Mouse (Mus musculus) stomach, embryonic 15.5 days (tissue): ENCODE data around the gene Olfr222. TPM values are rescaled to one million over a fixed set of nuclear protein-coding genes. Genes with fewer than 3 reads are reported as not detected.

ENCODE experiments used
- ATAC-seq: fragments of 200-750 bp; cut with Nextera tagmentation; 2 replicates; pipeline ENCODE4 v1.8.0; 2017; ENCODE audit warnings: low read depth, moderate number of reproducible peaks, moderate TSS enrichment; ENCODE audit not compliant: insufficient read depth, low FRiP score
- H3K27ac ChIP-seq: fragments of 300-500 bp; sonication (generic); 2 replicates; pipeline ENCODE4 v1.5.1; 2015; ENCODE audit warnings: mild to moderate bottlenecking, inconsistent platforms
- H3K27me3 ChIP-seq: fragments of 300-500 bp; sonication (generic); replicated peaks from 2 replicates; pipeline ENCODE4 v1.6.1; 2015; ENCODE audit warnings: inconsistent platforms
- H3K36me3 ChIP-seq: fragments of 300-500 bp; sonication (generic); 2 replicates; pipeline ENCODE4 v1.6.1; 2015; ENCODE audit warnings: inconsistent platforms
- H3K4me1 ChIP-seq: fragments of 300-500 bp; sonication (generic); 2 replicates; pipeline ENCODE4 v1.6.1; 2015; ENCODE audit warnings: inconsistent platforms
- H3K4me2 ChIP-seq: fragments of 300-500 bp; sonication (generic); 2 replicates; pipeline ENCODE4 v1.6.1; 2015; ENCODE audit warnings: mild to moderate bottlenecking, inconsistent platforms
- H3K4me3 ChIP-seq: fragments of 300-500 bp; sonication (generic); replicated peaks from 2 replicates; pipeline ENCODE4 v1.5.1; 2015; ENCODE audit warnings: inconsistent platforms
- H3K9ac ChIP-seq: fragments of 300-500 bp; sonication (generic); 2 replicates; pipeline ENCODE4 v1.6.1; 2015; ENCODE audit warnings: inconsistent platforms
- H3K9me3 ChIP-seq: fragments of 300-500 bp; sonication (generic); 2 replicates; pipeline ENCODE4 v1.6.1; 2016; ENCODE audit warnings: inconsistent platforms
- WGBS: fragments of 180-500 bp; shearing (Covaris S2); methylation state at CpG from one replicate; pipeline ENCODE4 v1.1.7; 2015; 5-methylcytosine and 5-hydroxymethylcytosine counted together
- polyA plus RNA-seq: library from polyadenylated mRNA; unstranded; fragments of >200 nt; fragmentation: Nextera tagmentation; extraction: Ambion mirVana; gene quantifications from 2 replicates; pipeline ENCODE4 v1.2.1, GENCODE M21; 2015

The Olfr222 gene
- polyA plus RNA-seq, 1 experiment from 2014 or later, result not detected

GRCm38 (mm10) chr11:59538387-59538786 lies 37.6 kb downstream of the Olfr222 start:
- no peak overlapping the region for H3K9ac ChIP-seq
- H3K27me3 ChIP-seq, result no peaks in the 10 kb centered on the region
- H3K4me3 ChIP-seq, result no peak overlapping the region
- H3K9me3 ChIP-seq, result no peaks in the 10 kb centered on the region
- H3K4me2 ChIP-seq, result peak overlapping the region; percentile 15
- WGBS, result 19% methylated on average over 11 of the region's 11 CpGs
- H3K27ac ChIP-seq, result 0 out of 2 replicates have a peak overlapping the region, but pooled peaks have one; percentile 17
- H3K4me1 ChIP-seq, result no peaks in the 10 kb centered on the region
- H3K36me3 ChIP-seq, result no peaks in the 10 kb centered on the region
- ATAC-seq, result no peak

GRCm38 (mm10) chr11:59537218-59538130 lies 38.6 kb downstream of the Olfr222 start:
- Histone ChIP-seq H3K4me3 (no peak overlapping the region), H3K27ac (0 out of 2 replicates have a peak overlapping the region, but pooled peaks have one; percentile 23), H3K9ac (no peak overlapping the region), H3K4me1 (no peaks in the 10 kb centered on the region), H3K4me2 (0 out of 2 replicates have a peak overlapping the region, but pooled peaks have one; percentile 15), H3K27me3 (no peaks in the 10 kb centered on the region), H3K9me3 (no peaks in the 10 kb centered on the region), H3K36me3 (no peaks in the 10 kb centered on the region)
- no peak; the same call in 1 of the 2 replicates for ATAC-seq
- 52% methylated on average over 16 of the region's 16 CpGs for WGBS

- Histone ChIP-seq H3K36me3 (no peaks in the 10 kb centered on the region), H3K9me3 (no peaks in the 10 kb centered on the region), H3K27me3 (no peaks in the 10 kb centered on the region), H3K4me3 (no peak overlapping the region), H3K4me2 (no peak overlapping the region), H3K27ac (no peak overlapping the region), H3K4me1 (no peaks in the 10 kb centered on the region), H3K9ac (no peak overlapping the region)
- 69% methylated on average over 5 of the region's 5 CpGs for WGBS
- no peak for ATAC-seq
These were observed 44.5 kb downstream of the Olfr222 start for GRCm38 (mm10) chr11:59531562-59531961.

GRCm38 (mm10) chr11:59530870-59531535 lies 45.0 kb downstream of the Olfr222 start:
- no peaks in the 10 kb centered on the region for H3K4me1 ChIP-seq
- no peak overlapping the region for H3K4me3 ChIP-seq
- WGBS, result 53% methylated on average over 6 of the region's 6 CpGs
- no peaks in the 10 kb centered on the region for H3K36me3 ChIP-seq
- no peak overlapping the region for H3K4me2 ChIP-seq
- H3K9ac ChIP-seq, result no peak overlapping the region
- no peak for ATAC-seq
- H3K9me3 ChIP-seq, result no peaks in the 10 kb centered on the region
- no peaks in the 10 kb centered on the region for H3K27me3 ChIP-seq
- no peak overlapping the region for H3K27ac ChIP-seq

- Histone ChIP-seq H3K27ac (no peak overlapping the region), H3K9me3 (no peaks in the 10 kb centered on the region), H3K36me3 (no peaks in the 10 kb centered on the region), H3K4me2 (no peak overlapping the region), H3K4me3 (no peak overlapping the region), H3K9ac (no peak overlapping the region), H3K4me1 (no peaks in the 10 kb centered on the region), H3K27me3 (no peaks in the 10 kb centered on the region)
- WGBS, result 74% methylated on average over 5 of the region's 5 CpGs
- no peak for ATAC-seq
These were observed 45.8 kb downstream of the Olfr222 start for GRCm38 (mm10) chr11:59530221-59530620.

- Histone ChIP-seq H3K4me2 (no peak within 1 kb of the TSS), H3K4me1 (no peaks in the 10 kb centered on the region), H3K9ac (no peak within 1 kb of the TSS), H3K27me3 (no peaks in the 10 kb centered on the region), H3K36me3 (no peaks in the 10 kb centered on the region), H3K27ac (peak within 1 kb of the TSS; percentile 31; the same call in 1 of the 2 replicates), H3K4me3 (no peak within 1 kb of the TSS), H3K9me3 (no peaks in the 10 kb centered on the region)
- WGBS, result 43% methylated on average over 8 of the region's 8 CpGs
- no peak for ATAC-seq
These were observed 49.5 kb downstream of the Olfr222 start, which contains the start of gene Zkscan17 for GRCm38 (mm10) chr11:59526472-59527080. Zkscan17 (minus strand) TSS chr11:59526751.

GRCm38 (mm10) chr11:59525237-59525636 lies 50.8 kb downstream of the Olfr222 start:
- Histone ChIP-seq H3K4me1 (no peaks in the 10 kb centered on the region), H3K9me3 (no peaks in the 10 kb centered on the region), H3K36me3 (no peaks in the 10 kb centered on the region), H3K27me3 (no peaks in the 10 kb centered on the region), H3K4me3 (no peak overlapping the region), H3K27ac (no peak overlapping the region), H3K9ac (no peak overlapping the region), H3K4me2 (no peak overlapping the region)
- ATAC-seq, result no peak
- WGBS, result 5% methylated on average over 10 of the region's 10 CpGs

GRCm38 (mm10) chr11:59524150-59524549 lies 51.9 kb downstream of the Olfr222 start:
- ATAC-seq, result no peak
- WGBS, result 98% methylated on average over 2 of the region's 2 CpGs

More at GRCm38 (mm10) chr11:59524150-59524549, 51.9 kb downstream of the Olfr222 start:
- Histone ChIP-seq H3K4me1 (no peaks in the 10 kb centered on the region), H3K27me3 (no peaks in the 10 kb centered on the region), H3K4me3 (no peak overlapping the region), H3K4me2 (no peak overlapping the region), H3K27ac (no peak overlapping the region), H3K9me3 (no peaks in the 10 kb centered on the region), H3K9ac (no peak overlapping the region), H3K36me3 (no peaks in the 10 kb centered on the region)

Other genes with a start within 250 kb of the Olfr222 start
- gene Prss38, start 200.6 kb downstream of the Olfr222 start, polyA plus RNA-seq, result 0.10 TPM in 1 of 2 replicates, not detected in the other
- 10.5 and 11.0 TPM in 2 replicates for gene Jmjd4, start 126.2 kb downstream of the Olfr222 start, polyA plus RNA-seq
- 88.7 and 91.0 TPM in 2 replicates for gene Snap47, start 125.0 kb downstream of the Olfr222 start, polyA plus RNA-seq
- 6.0 and 6.6 TPM in 2 replicates for gene Zfp867, start 103.8 kb downstream of the Olfr222 start, polyA plus RNA-seq
- gene Zkscan17, start 49.5 kb downstream of the Olfr222 start, polyA plus RNA-seq, result 17.0 and 18.0 TPM in 2 replicates
- gene Nlrp3, start 34.7 kb downstream of the Olfr222 start, polyA plus RNA-seq, result 0.41 and 0.80 TPM in 2 replicates
- gene Olfr223, start 17.1 kb upstream of the Olfr222 start, polyA plus RNA-seq, result not detected in 2 replicates
- gene Mprip, start 85.1 kb upstream of the Olfr222 start, polyA plus RNA-seq, result 75.3 and 78.2 TPM in 2 replicates
- gene Pld6, start 211.4 kb upstream of the Olfr222 start, polyA plus RNA-seq, result 3.8 and 5.1 TPM in 2 replicates
- gene Flcn, start 233.8 kb upstream of the Olfr222 start, polyA plus RNA-seq, result 27.8 and 30.6 TPM in 2 replicates